Mouse (Mus musculus): ENCODE data around the gene Smco1.

GRCm38 (mm10) chr16:32243901-32244300 lies 27.4 kb upstream of the Smco1 start:
- no peak for TF ChIP-seq CTCF (IDR thresholded peaks at IDR 0.05; ENCODE audit: borderline replicate concordance, control insufficient read depth, extremely low read depth, insufficient read depth, low read length, poor library complexity)
- no peak for TF ChIP-seq POLR2A (IDR thresholded peaks at IDR 0.05; ENCODE audit: control insufficient read depth, extremely low read depth, insufficient read depth, low read length, poor library complexity)
